Mouse (Mus musculus): ENCODE results near the gene Nfkbib. TPM values are rescaled to one million over a fixed set of nuclear protein-coding genes. Genes with fewer than 3 reads are reported as not detected.

The Nfkbib gene
- polyA plus RNA-seq, 1 experiment from 2014 or later: 36.9 TPM

- Histone ChIP-seq H3K4me3 (no peak overlapping the region), H3K4me1 (0 out of 2 replicates have a peak, but pooled peaks cover 7% of the 10 kb centered on the region), H3K9me3 (no peaks in the 10 kb centered on the region), H3K36me3 (peaks cover 25% of the 10 kb centered on the region; the same call in 1 of the 2 replicates), H3K9ac (no peak overlapping the region), H3K4me2 (no peak overlapping the region), H3K27me3 (peaks cover 15% of the 10 kb centered on the region), H3K27ac (no peak overlapping the region)
- 87% methylated on average over 13 of the region's 13 CpGs for WGBS
- ATAC-seq (ENCODE audit: borderline replicate concordance, extremely low read depth, low FRiP score, low TSS enrichment): no peak
Measured at GRCm38 (mm10) chr7:28758623-28759022, 8.7 kb downstream of the Nfkbib start.

GRCm38 (mm10) chr7:28756079-28756478 is 11.2 kb downstream of the Nfkbib start, which contains the start of gene Ccer2:
TSS of gene Ccer2 (plus strand) at chr7:28756174.
- Histone ChIP-seq H3K9ac (no peak within 1 kb of the TSS), H3K27me3 (peaks cover 15% of the 10 kb centered on the region), H3K4me1 (0 out of 2 replicates have a peak, but pooled peaks cover 7% of the 10 kb centered on the region), H3K9me3 (no peaks in the 10 kb centered on the region), H3K27ac (no peak within 1 kb of the TSS), H3K4me3 (no peak within 1 kb of the TSS), H3K36me3 (peaks cover 16% of the 10 kb centered on the region; the same call in 1 of the 2 replicates), H3K4me2 (no peak within 1 kb of the TSS)
- WGBS: 1% methylated on average over 17 of the region's 17 CpGs
- ATAC-seq (ENCODE audit: borderline replicate concordance, extremely low read depth, low FRiP score, low TSS enrichment): no peak

GRCm38 (mm10) chr7:28749935-28750334 is 17.4 kb downstream of the Nfkbib start:
- Histone ChIP-seq H3K4me2 (no peak overlapping the region), H3K36me3 (peaks cover 18% of the 10 kb centered on the region), H3K4me1 (no peaks in the 10 kb centered on the region), H3K27me3 (no peaks in the 10 kb centered on the region), H3K4me3 (no peak overlapping the region), H3K9ac (no peak overlapping the region), H3K9me3 (no peaks in the 10 kb centered on the region), H3K27ac (no peak overlapping the region)
- peak; percentile 15; the same call in 1 of the 2 replicates for ATAC-seq (ENCODE audit: borderline replicate concordance, extremely low read depth, low FRiP score, low TSS enrichment)
- 90% methylated on average over 7 of the region's 7 CpGs for WGBS

DNA sequence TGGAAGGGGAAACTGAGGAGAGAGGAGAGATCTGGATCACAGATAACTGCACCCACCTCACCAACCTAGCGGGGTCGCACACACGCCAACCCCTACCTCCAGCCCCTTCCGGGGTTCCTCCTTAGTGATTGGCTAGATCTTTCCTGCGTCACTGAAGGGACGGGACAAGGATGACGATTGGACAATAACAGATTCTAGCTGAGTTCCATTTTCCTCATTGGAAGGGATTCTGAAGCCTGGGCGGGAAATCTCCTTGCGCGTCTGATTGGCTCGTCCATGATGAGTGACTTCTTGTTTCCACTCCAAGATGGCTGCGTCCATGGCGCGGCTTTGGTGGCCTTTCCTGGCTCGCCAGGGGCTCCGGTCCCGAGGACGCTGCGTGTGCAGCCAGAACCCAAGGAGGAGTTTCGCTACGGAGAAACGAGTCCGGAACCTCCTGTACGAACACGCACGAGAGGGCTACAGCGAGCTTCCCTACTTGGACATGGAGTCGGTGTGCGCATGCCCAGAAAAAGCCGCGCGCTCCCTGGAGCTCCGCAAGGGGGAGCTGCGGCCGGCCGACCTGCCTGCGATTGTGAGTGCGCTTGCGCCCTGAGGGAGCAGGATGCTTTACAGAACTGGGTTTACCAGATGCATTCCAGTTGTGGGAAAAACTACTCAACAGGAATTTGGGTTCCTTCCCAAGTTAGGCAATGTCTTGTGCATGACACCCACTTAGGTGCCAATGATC is 25.4 kb downstream of the Nfkbib start, which contains the start of the genes Mrps12 and Sars2:
Gene Mrps12, minus strand, starts transcription at position 112 of the 730 bp plus-strand sequence.
Gene Sars2, plus strand, starts transcription at position 284 of the 730 bp plus-strand sequence.
- H3K36me3 ChIP-seq: peaks cover 35% of the 10 kb centered on the region

DNA sequence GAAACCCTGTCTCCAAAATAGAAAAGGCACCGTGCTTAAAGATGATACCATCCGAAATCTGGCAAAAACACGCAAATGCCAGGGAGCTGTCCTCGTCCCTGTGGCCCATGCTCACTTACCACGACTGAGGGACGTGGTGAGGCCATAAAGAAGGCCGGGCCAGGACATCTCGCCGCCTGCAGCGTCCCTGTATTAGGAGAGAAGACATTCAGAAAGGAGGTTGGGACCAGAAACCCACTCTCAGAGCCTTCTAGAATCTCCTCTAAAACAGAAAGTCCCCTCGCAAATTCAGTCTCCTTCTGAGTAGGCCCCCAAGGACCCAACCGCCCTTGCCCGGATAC is 26.0 kb downstream of the Nfkbib start:
- Histone ChIP-seq H3K9me3 (no peaks in the 10 kb centered on the region), H3K9ac (peak overlapping the region; percentile 82), H3K27me3 (no peaks in the 10 kb centered on the region), H3K4me2 (peak overlapping the region; percentile 77), H3K36me3 (peaks cover 33% of the 10 kb centered on the region), H3K4me3 (peak overlapping the region; percentile 79), H3K27ac (peak overlapping the region; percentile 37; the same call in 1 of the 2 replicates), H3K4me1 (peaks cover 17% of the 10 kb centered on the region)
- 1% methylated on average over 13 of the region's 13 CpGs for WGBS
- peak; percentile 7; the same call in 1 of the 2 replicates for ATAC-seq (ENCODE audit: borderline replicate concordance, extremely low read depth, low FRiP score, low TSS enrichment)

More for the DNA sequence above, 25.4 kb downstream of the Nfkbib start, which contains the start of the genes Mrps12 and Sars2:
- H3K4me3 ChIP-seq: peak within 1 kb of the TSS; percentile 79
- H3K9me3 ChIP-seq: no peaks in the 10 kb centered on the region
- H3K4me1 ChIP-seq: peaks cover 17% of the 10 kb centered on the region
- peak within 1 kb of the TSS; percentile 82 for H3K9ac ChIP-seq
- no peaks in the 10 kb centered on the region for H3K27me3 ChIP-seq
- H3K4me2 ChIP-seq: peak within 1 kb of the TSS; percentile 77
- under 1% methylated on average over 39 of the region's 39 CpGs for WGBS
- H3K27ac ChIP-seq: peak within 1 kb of the TSS; percentile 92
- ATAC-seq (ENCODE audit: borderline replicate concordance, extremely low read depth, low FRiP score, low TSS enrichment): peak; percentile 98

DNA sequence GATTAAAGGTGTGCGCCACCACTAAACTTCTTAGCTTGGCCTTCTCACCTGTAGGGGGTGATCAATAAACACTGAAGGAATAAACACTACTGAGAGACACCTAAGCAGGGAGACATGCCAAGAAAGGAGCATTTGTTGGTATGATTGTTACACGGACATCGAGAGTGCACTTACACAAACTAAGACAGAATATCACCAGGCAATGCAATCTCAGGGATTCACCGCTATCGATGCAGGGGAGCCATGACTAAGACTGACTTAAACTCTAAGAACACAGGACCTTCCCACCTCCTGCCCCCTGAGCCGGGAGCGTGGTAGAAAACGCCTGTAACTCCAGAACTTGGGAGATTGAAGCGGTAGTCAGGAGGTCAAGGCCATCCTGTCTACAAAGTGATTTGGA is 26.4 kb downstream of the Nfkbib start:
- Histone ChIP-seq H3K9ac (peak overlapping the region; percentile 82), H3K9me3 (no peaks in the 10 kb centered on the region), H3K27me3 (no peaks in the 10 kb centered on the region), H3K36me3 (peaks cover 33% of the 10 kb centered on the region), H3K4me2 (peak overlapping the region; percentile 77), H3K4me3 (peak overlapping the region; percentile 79), H3K27ac (peak overlapping the region; percentile 37; the same call in 1 of the 2 replicates), H3K4me1 (peaks cover 17% of the 10 kb centered on the region)
- ATAC-seq (ENCODE audit: borderline replicate concordance, extremely low read depth, low FRiP score, low TSS enrichment): no peak
- WGBS: 27% methylated on average over 9 of the region's 9 CpGs

DNA sequence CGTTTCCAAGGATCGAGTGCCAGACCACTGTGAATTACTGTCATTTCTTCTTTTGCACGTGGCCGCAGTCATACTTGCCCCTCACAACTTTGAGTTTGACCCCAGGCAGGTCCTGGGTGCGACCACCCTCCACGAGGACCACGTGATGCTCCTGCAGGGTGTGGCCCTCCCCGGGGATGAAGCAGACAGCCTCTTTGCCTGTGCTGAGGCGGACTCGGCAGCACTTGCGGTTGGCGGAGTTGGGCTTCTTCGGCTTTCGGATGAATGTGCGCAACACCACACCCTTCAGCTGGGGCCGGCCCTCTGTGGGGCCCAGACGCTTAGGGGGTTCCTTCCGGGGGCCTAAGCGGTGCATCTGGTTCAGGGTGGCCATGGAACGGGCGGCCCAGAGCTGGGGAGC is 27.5 kb downstream of the Nfkbib start:
- Histone ChIP-seq H3K36me3 (peaks cover 33% of the 10 kb centered on the region), H3K9me3 (no peaks in the 10 kb centered on the region), H3K4me1 (peaks cover 17% of the 10 kb centered on the region), H3K27me3 (no peaks in the 10 kb centered on the region), H3K4me2 (no peak overlapping the region), H3K4me3 (no peak overlapping the region), H3K27ac (no peak overlapping the region), H3K9ac (no peak overlapping the region)
- ATAC-seq (ENCODE audit: borderline replicate concordance, extremely low read depth, low FRiP score, low TSS enrichment): no peak
- 93% methylated on average over 21 of the region's 21 CpGs for WGBS

DNA sequence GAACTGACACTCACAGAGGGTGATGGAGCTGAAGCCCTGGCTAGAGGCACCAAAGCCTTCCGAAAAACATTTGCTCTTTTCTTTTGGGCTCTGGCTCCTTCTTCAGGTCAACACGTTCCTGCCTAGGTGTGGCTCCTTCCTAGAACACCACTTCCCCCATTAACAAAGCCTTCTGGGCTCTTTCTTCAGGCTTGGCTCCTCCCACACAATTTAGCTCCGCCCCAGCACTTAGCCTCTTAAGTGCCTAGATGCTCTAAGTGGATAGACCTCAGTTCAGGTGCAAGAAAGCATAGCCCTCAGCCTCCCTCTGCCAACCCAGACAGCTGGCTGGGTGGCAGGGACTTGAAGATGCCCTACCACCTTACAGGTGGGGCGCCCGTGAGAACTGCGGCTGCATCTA is 31.6 kb downstream of the Nfkbib start:
- 75% methylated on average over 6 of the region's 6 CpGs for WGBS
- H3K4me3 ChIP-seq: no peak overlapping the region
- no peaks in the 10 kb centered on the region for H3K27me3 ChIP-seq
- H3K36me3 ChIP-seq: peaks cover 41% of the 10 kb centered on the region
- no peak overlapping the region for H3K9ac ChIP-seq
- H3K4me1 ChIP-seq: peaks cover 19% of the 10 kb centered on the region
- H3K27ac ChIP-seq: no peak overlapping the region
- no peak overlapping the region for H3K4me2 ChIP-seq
- ATAC-seq (ENCODE audit: borderline replicate concordance, extremely low read depth, low FRiP score, low TSS enrichment): no peak
- H3K9me3 ChIP-seq: no peaks in the 10 kb centered on the region

- H3K4me3 ChIP-seq: peak overlapping the region; percentile 38
- 0 out of 2 replicates have a peak, but pooled peaks have one; percentile 12 for ATAC-seq (ENCODE audit: borderline replicate concordance, extremely low read depth, low FRiP score, low TSS enrichment)
- no peaks in the 10 kb centered on the region for H3K9me3 ChIP-seq
- 19% methylated on average over 11 of the region's 11 CpGs for WGBS
- H3K4me2 ChIP-seq: peak overlapping the region; percentile 65
- no peak overlapping the region for H3K27ac ChIP-seq
- peaks cover 30% of the 10 kb centered on the region for H3K36me3 ChIP-seq
- no peaks in the 10 kb centered on the region for H3K27me3 ChIP-seq
- H3K4me1 ChIP-seq: peaks cover 17% of the 10 kb centered on the region
- H3K9ac ChIP-seq: no peak overlapping the region; the same call in 1 of the 2 replicates
Measured at GRCm38 (mm10) chr7:28733211-28733610, 34.1 kb downstream of the Nfkbib start.

DNA sequence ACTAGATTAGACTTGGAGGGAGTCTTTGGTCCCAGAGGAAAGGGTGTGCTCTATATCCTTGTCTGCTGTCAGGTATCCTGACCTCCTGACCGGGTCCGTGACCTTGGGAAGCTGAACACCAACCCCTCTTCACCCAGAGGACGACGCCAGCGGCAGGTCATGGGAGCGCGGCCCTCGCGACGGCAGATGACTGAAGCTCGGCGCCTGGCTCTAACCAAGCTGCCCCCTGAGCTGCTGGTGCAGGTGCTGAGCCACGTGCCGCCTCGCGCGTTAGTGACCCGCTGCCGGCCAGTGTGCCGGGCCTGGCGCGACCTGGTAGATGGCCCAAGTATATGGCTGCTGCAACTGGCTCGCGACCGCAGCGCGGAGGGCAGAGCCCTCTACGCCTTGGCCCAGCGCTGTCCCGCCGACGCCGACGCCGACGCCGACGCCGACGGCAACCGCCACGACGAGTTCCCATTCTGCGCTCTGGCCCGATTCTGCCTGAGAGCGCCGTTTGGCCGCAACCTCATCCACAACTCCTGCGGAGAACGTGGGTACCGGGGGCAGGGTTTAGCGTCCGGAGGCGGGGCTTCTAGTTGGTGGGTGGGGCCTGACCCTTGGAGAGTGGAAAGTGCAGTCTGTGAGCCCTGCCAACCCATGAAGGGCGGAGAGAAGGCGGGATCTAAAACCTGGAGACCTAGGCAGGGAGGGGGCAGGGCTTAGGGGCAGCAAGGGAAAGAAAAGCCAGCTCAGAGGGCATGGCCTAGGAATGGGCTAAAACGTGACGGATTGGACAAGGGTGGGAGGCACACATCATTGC is 34.8 kb downstream of the Nfkbib start:
- peak overlapping the region; percentile 20 for H3K9ac ChIP-seq
- no peak overlapping the region for H3K27ac ChIP-seq
- 4% methylated on average over 53 of the region's 58 CpGs for WGBS
- H3K27me3 ChIP-seq: no peaks in the 10 kb centered on the region
- peak; percentile 85 for ATAC-seq (ENCODE audit: borderline replicate concordance, extremely low read depth, low FRiP score, low TSS enrichment)
- peaks cover 17% of the 10 kb centered on the region for H3K4me1 ChIP-seq
- H3K4me2 ChIP-seq: peak overlapping the region; percentile 65
- H3K4me3 ChIP-seq: peak overlapping the region; percentile 38
- H3K36me3 ChIP-seq: peaks cover 24% of the 10 kb centered on the region; the same call in 1 of the 2 replicates
- no peaks in the 10 kb centered on the region for H3K9me3 ChIP-seq

DNA sequence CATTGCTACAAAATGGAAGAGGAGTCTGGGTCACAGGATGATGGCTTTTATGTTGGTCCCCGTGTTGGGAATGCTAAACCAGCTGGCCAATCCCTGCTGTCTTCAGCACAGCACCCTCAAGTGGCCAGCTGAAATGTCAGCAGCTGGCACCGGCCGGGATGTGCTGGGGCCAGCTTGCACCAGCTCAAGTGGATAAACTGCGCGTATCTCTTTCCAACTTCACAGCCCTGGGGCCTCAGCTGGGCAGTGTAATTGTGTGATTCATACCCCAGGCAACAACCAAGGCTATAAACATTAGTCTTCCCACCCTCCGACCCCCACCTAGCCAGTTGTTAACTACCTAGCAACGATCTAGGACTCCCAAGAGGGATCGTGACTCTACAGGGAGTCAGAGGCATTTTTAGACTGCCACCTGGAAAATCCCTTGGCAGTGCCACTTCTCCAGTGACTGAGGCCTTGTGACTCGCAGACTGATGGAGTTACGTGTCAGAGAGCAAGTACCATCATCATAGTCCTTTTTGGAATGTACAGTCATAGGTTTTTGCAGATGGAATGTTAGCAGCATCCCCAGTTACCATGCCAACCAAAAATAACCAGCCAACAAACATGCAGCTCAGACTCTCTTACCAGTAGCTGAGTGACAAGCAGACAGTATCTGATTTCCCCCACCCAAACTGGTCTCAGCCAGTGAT is 39.5 kb downstream of the Nfkbib start:
- no peak for ATAC-seq (ENCODE audit: borderline replicate concordance, extremely low read depth, low FRiP score, low TSS enrichment)
- Histone ChIP-seq H3K27ac (no peak overlapping the region), H3K9me3 (no peaks in the 10 kb centered on the region), H3K27me3 (no peaks in the 10 kb centered on the region), H3K36me3 (peaks cover 20% of the 10 kb centered on the region; the same call in 1 of the 2 replicates), H3K4me2 (no peak overlapping the region), H3K4me3 (no peak overlapping the region), H3K4me1 (peaks cover 9% of the 10 kb centered on the region), H3K9ac (no peak overlapping the region)
- WGBS: 57% methylated on average over 10 of the region's 10 CpGs

Measured in lung, embryonic 15.5 days (tissue).